Mouse (Mus musculus): ENCODE measurements around the gene Adipor2. TPM values are rescaled to one million over a fixed set of nuclear protein-coding genes. Genes with fewer than 3 reads are reported as not detected.

The Adipor2 gene
- total RNA-seq, 2 experiments from 2014 or later, result 61.9 to 65.0 TPM

DNA sequence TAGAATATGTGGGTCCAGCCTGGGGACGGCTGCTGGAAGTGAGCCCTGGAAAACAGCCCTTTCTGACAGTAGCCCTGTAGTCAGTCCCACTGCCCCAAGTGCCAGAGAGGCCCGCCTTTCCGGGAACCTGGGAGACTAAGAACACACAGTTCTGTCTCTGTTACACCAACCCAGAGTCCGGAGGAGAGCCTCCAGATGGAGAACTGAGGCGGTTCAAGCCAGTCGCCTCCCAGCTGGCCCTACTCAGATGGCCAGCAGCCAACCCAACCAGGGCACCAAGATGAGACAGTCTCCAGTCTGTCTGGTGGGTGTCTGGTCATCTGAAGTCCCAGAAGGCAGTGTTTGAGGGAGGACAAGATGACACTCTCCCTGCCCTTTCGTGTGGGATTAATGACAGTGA is 95.8 kb downstream of the Adipor2 start:
- no peak for DNase-seq
- intact Hi-C loops (cut with DNase I), result no loop called here

- DNase-seq, result no peak
- intact Hi-C loops (cut with DNase I), result no loop called here
Measured at GRCm38 (mm10) chr6:119320481-119320880, 97.0 kb downstream of the Adipor2 start.

DNA sequence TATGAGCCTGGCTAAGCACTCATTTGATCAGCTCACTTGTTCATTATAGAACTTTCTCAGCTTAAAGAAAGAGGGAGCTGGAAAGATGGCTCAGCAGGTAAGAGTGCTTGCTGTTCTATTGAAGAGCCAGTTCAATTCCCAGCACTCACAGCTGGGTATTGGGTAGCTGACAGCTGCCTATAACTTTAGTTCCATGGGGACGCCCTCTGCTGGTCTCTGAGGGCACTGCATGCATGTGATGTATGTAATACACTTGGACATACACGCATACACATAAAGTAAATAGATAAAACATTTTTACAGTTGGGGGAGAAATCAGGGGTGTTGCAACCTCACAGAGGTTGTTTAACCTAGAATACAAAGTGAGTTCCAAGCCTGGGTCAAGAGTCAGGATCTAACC is 98.1 kb downstream of the Adipor2 start:
- intact Hi-C loops (cut with DNase I), result no loop called here
- DNase-seq, result no peak

DNA sequence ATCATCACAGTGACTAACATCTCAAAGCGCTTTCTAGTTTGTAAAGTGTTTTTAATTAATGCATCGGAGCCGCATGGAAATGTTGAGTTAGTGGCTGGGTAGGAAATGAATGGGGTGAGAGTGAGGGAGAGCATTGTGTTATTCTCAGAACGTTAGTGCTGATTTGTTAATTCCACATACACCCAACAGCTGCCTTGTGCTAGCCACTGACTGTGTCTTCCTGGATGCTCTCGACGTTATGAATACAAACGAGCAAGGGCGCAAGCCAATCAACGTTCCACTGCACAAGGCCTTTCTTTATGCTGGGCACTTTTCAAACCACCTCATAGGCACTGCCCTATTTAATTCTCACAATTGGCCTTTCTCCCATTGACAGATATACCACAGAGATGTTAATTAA is 98.8 kb downstream of the Adipor2 start:
- intact Hi-C loops (cut with DNase I), result no loop called here
- no peak for DNase-seq

GRCm38 (mm10) chr6:119314751-119315476 is 102.6 kb downstream of the Adipor2 start:
- no peak for DNase-seq
- intact Hi-C loops (cut with DNase I), result no loop called here

DNA sequence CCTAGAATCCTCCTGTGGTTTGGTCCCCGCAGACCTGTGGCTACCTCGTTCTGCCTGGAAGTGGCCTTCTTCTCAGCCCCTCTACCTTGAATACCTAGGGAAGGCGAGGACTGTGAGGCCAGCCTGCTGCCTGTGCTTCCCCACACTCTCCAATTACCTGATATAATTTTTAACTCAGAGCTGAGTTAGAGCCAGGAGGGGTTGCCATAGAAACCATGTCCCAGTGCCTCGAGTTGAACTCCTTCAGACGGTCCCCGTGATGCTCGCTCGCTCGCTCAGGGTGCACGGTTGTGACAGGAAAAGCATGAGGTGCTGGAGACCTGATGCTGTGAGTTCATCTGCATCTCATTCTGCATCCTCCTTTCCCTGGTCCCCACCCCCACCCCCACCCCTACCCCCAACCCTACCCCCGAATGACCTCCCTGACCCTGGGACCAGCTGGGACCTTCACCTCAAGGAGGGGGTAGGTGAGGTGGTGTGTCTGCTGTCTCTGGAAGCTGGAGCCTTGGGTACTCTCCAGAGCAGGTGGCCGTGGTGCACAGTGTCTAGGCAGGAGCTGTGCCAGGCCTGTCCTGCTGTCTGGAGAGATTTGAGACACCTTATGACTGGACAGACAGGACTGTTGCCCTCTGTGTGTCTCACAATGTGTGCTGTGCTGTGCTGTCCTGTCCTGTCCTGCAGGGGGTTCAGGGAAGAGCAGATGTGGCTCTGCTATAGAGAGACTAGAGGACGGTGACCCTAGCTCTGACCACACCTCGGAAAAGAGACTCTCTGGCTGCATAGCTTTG is 103.7 kb downstream of the Adipor2 start:
- intact Hi-C loops (cut with DNase I), result no loop called here
- DNase-seq, result no peak

GRCm38 (mm10) chr6:119313096-119313495 is 104.4 kb downstream of the Adipor2 start:
- DNase-seq, result no peak
- intact Hi-C loops (cut with DNase I), result no loop called here

- intact Hi-C loops (cut with DNase I), result no loop called here
- DNase-seq, result no peak
Measured at GRCm38 (mm10) chr6:119312381-119312780, 105.1 kb downstream of the Adipor2 start.

- intact Hi-C loops (cut with DNase I), result no loop called here
- no peak for DNase-seq
Measured at GRCm38 (mm10) chr6:119310176-119310575, 107.3 kb downstream of the Adipor2 start.

- DNase-seq, result no peak
- intact Hi-C loops (cut with DNase I), result no loop called here
Measured at GRCm38 (mm10) chr6:119307867-119308413, 109.6 kb downstream of the Adipor2 start.

GRCm38 (mm10) chr6:119303331-119303730 is 114.2 kb downstream of the Adipor2 start:
- DNase-seq, result no peak
- intact Hi-C loops (cut with DNase I), result no loop called here

Other genes with a start within 250 kb of the Adipor2 start
- gene Dcp1b, start 242.5 kb downstream of the Adipor2 start, total RNA-seq (2021), result 1 to 10 TPM; 2.8 to 3.2 TPM
- 100 to 1,000 TPM; 199 to 208 TPM for gene Cacna1c, start 221.3 kb downstream of the Adipor2 start, total RNA-seq (2021)
- gene Cacna2d4, start 181.2 kb downstream of the Adipor2 start, total RNA-seq (2021), result not detected
- under 1 TPM; 0.08 to 0.25 TPM for gene Lrtm2, start 86.9 kb downstream of the Adipor2 start, total RNA-seq (2021)
- gene Fbxl14, start 62.0 kb upstream of the Adipor2 start, total RNA-seq (2021), result 10 to 100 TPM; 14.1 to 16.5 TPM
- 1 to 10 TPM; 2.3 to 5.3 TPM for gene Wnt5b, start 126.6 kb upstream of the Adipor2 start, total RNA-seq (2021)